Mouse (Mus musculus) kidney, adult 2 months (tissue): ENCODE results near the gene C1qtnf6.

ENCODE experiments used
- CTCF ChIP-seq: fragments of 200-500 bp; conservative IDR thresholded peaks from 2 replicates; pipeline ENCODE4 v1.5.1; 2011; ENCODE audit warnings: low read depth, mild to moderate bottlenecking, control low read depth, low read length, moderate library complexity, mixed read lengths; ENCODE audit not compliant: insufficient read depth, insufficient read length
- POLR2A ChIP-seq: fragments of 200-500 bp; IDR thresholded peaks from one replicate; pipeline ENCODE4 v1.6.1; 2011; ENCODE audit warnings: low read depth, low read length, control low read depth

DNA sequence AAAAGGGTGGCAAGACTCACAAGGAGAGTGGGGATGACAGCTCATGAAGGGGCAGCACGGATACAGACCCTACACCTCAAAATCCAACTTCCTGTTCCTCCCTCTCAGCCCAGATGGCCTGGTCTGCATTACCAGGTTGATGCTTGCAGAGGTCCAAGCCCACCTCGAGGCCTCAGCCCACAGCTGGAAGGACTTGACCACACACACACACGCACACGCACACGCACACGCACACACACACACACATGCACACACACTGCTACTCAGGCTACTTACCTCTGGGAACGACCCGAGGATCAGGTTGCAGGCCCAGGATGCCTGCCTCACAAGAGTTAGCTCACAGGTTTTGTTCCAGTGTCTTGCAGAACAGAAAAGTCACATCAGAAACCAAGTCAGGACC lies 41.3 kb downstream of the C1qtnf6 start:
- TF ChIP-seq CTCF (no peak), POLR2A (no peak)
